ENCODE assay signal across 15 mouse cellular contexts in genomic region chr17:29156396-29156795, GRCm38 (mm10). TPM values are rescaled to one million over a fixed set of nuclear protein-coding genes. Genes with fewer than 3 reads are reported as not detected.
DNase-seq lines count a peak whose midpoint lies in the region; ATAC-seq and TF ChIP-seq lines count a peak whose summit lies in the region.
"Had no signal": no experiment of that assay in that cellular context is flagged by ENCODE, and none has a peak within 500 bp of the region (broad histone marks: within the 10 kb centered on the region; RNA-seq: fewer than 3 reads in every experiment).

No protein-coding gene starts in this region.

- H3K9ac ChIP-seq in forebrain, postnatal 0 days: no peak overlapping the region
- no peak overlapping the region for H3K9ac ChIP-seq in forebrain, embryonic 11.5 days (ENCODE audit: low read length)
- H3K9ac ChIP-seq in midbrain, embryonic 14.5 days (replicated peaks; ENCODE audit: low read length): no peak overlapping the region
- H3K9ac ChIP-seq: heart, embryonic 12.5 days had no signal

- H3K27me3 ChIP-seq in forebrain, postnatal 0 days (ENCODE audit: insufficient read depth, low read length): no peaks in the 10 kb centered on the region
- no peaks in the 10 kb centered on the region for H3K27me3 ChIP-seq in forebrain, embryonic 11.5 days (ENCODE audit: control insufficient read depth, insufficient read depth, low read length)
- no peaks in the 10 kb centered on the region for H3K27me3 ChIP-seq in testis, adult 2 months (ENCODE audit: control insufficient read depth, insufficient read depth, low read length)
- no peaks in the 10 kb centered on the region for H3K27me3 ChIP-seq in midbrain, embryonic 14.5 days (ENCODE audit: control insufficient read depth, insufficient read depth, low read length)
- H3K27me3 ChIP-seq: heart, embryonic 12.5 days had no signal

- H3K9me3 ChIP-seq in forebrain, postnatal 0 days (ENCODE audit: low read length): no peaks in the 10 kb centered on the region
- H3K9me3 ChIP-seq in forebrain, embryonic 11.5 days (ENCODE audit: control insufficient read depth, low read length): no peaks in the 10 kb centered on the region
- H3K9me3 ChIP-seq in midbrain, embryonic 14.5 days (ENCODE audit: control insufficient read depth, low read length): no peaks in the 10 kb centered on the region

- H3K4me3 ChIP-seq in forebrain, postnatal 0 days (ENCODE audit: low read depth, low read length): no peak overlapping the region
- no peak overlapping the region for H3K4me3 ChIP-seq in forebrain, embryonic 11.5 days (ENCODE audit: low read depth, low read length)
- H3K4me3 ChIP-seq in testis, adult 2 months (ENCODE audit: control insufficient read depth, low read depth, low read length): peak overlapping the region; percentile 79
- no peak overlapping the region for H3K4me3 ChIP-seq in midbrain, embryonic 14.5 days (replicated peaks; ENCODE audit: low read depth, low read length)
- H3K4me3 ChIP-seq: heart, embryonic 12.5 days had no signal

- no peak for DNase-seq in forebrain, postnatal 0 days
- DNase-seq in forebrain, embryonic 11.5 days (ENCODE audit: low spot score): no peak
- no peak for DNase-seq in testis, postnatal 10 days (ENCODE audit: low spot score)
- peak; percentile 33 for DNase-seq in midbrain, embryonic 14.5 days
- DNase-seq in lung, postnatal 10 days: no peak
- DNase-seq in cerebellum, adult 11 months: no peak
- no peak for DNase-seq in thymus, postnatal 25 days
- DNase-seq: cerebellum, postnatal 25 days; kidney, adult 11 months; lung, adult 2 months; thymus, adult 18-20 months had no signal

- no peak for TF ChIP-seq CTCF in forebrain, postnatal 0 days (IDR thresholded peaks at IDR 0.05; ENCODE audit: low read depth)
- no peak for TF ChIP-seq CTCF in testis, adult 2 months (IDR thresholded peaks at IDR 0.05; ENCODE audit: control insufficient read depth, insufficient read depth, insufficient replicate concordance, low read depth, low read length)

- H3K4me2 ChIP-seq in forebrain, postnatal 0 days (ENCODE audit: low read depth): no peak overlapping the region
- no peak overlapping the region for H3K4me2 ChIP-seq in forebrain, embryonic 11.5 days (ENCODE audit: low read depth, low read length, severe bottlenecking)
- H3K4me2 ChIP-seq in midbrain, embryonic 14.5 days (ENCODE audit: low read length): no peak overlapping the region
- H3K4me2 ChIP-seq: heart, embryonic 12.5 days had no signal

- peak; percentile 14; the same call in 1 of the 2 replicates for ATAC-seq in forebrain, postnatal 0 days
- no peak for ATAC-seq in forebrain, embryonic 11.5 days (replicated peaks; ENCODE audit: low FRiP score)
- no peak for ATAC-seq in midbrain, embryonic 14.5 days (ENCODE audit: low FRiP score, low TSS enrichment)

- H3K4me1 ChIP-seq in forebrain, postnatal 0 days (ENCODE audit: insufficient read depth): 0 out of 2 replicates have a peak, but pooled peaks cover 4% of the 10 kb centered on the region
- H3K4me1 ChIP-seq in forebrain, embryonic 11.5 days (replicated peaks; ENCODE audit: control insufficient read depth, insufficient read depth, low read length): peaks cover 2% of the 10 kb centered on the region; the same call in 1 of the 2 replicates
- peaks cover 17% of the 10 kb centered on the region for H3K4me1 ChIP-seq in testis, adult 2 months (ENCODE audit: control insufficient read depth, insufficient read depth, low read length)
- H3K4me1 ChIP-seq in midbrain, embryonic 14.5 days (ENCODE audit: control insufficient read depth, insufficient read depth, low read length): peaks cover 9% of the 10 kb centered on the region; the same call in 1 of the 2 replicates

- peak overlapping the region; percentile 23 for H3K27ac ChIP-seq in forebrain, postnatal 0 days (ENCODE audit: low read depth, low read length)
- H3K27ac ChIP-seq in forebrain, embryonic 11.5 days (ENCODE audit: low read depth, low read length): no peak overlapping the region
- no peak overlapping the region for H3K27ac ChIP-seq in testis, adult 2 months (ENCODE audit: control insufficient read depth, insufficient read depth, low read depth, low read length)
- H3K27ac ChIP-seq in midbrain, embryonic 14.5 days (replicated peaks; ENCODE audit: low read depth, low read length): no peak overlapping the region

- H3K36me3 ChIP-seq in forebrain, postnatal 0 days (ENCODE audit: insufficient read depth): no peaks in the 10 kb centered on the region
- H3K36me3 ChIP-seq in forebrain, embryonic 11.5 days (ENCODE audit: control insufficient read depth, insufficient read depth, low read length): no peaks in the 10 kb centered on the region
- H3K36me3 ChIP-seq in testis, adult 2 months (ENCODE audit: control insufficient read depth, insufficient read depth, low read length): no peaks in the 10 kb centered on the region
- H3K36me3 ChIP-seq in midbrain, embryonic 14.5 days (ENCODE audit: control insufficient read depth, insufficient read depth, low read length): no peaks in the 10 kb centered on the region

- whole genome bisulfite sequencing in forebrain, postnatal 0 days: 75% methylated on average over 16 of the region's 16 CpGs
- WGBS in forebrain, embryonic 11.5 days: 86% methylated on average over 16 of the region's 16 CpGs
- WGBS in midbrain, embryonic 14.5 days: 55% methylated on average over 16 of the region's 16 CpGs

- TF ChIP-seq POLR2A in testis, adult 2 months (IDR thresholded peaks at IDR 0.05; ENCODE audit: control insufficient read depth, low read depth, low read length): peak; percentile 67; the same call in 1 of the 2 replicates

RNA-seq across cellular contexts. Expression of gene Rab44, which starts 42.5 kb away (rescaled TPM):
- total RNA-seq in forebrain, postnatal 0 days (2014; rRNA removed): not detected in 2 replicates
- 0.13 TPM in 1 of 2 replicates, not detected in the other for polyA plus RNA-seq in forebrain, postnatal 0 days (2015; fragmentation: Nextera tagmentation; extraction: Ambion mirVana)
- 0.08 TPM in 1 of 2 replicates, not detected in the other for polyA plus RNA-seq in forebrain, embryonic 11.5 days (2014; fragmentation: Nextera tagmentation; extraction: Ambion mirVana)
- polyA plus RNA-seq in testis, adult 2 months (2012; rRNA removed): 2.4 TPM in 1 of 2 replicates, not detected in the other
- polyA plus RNA-seq in midbrain, embryonic 14.5 days (2014; fragmentation: Nextera tagmentation; extraction: Ambion mirVana): 0.20 TPM in 1 of 2 replicates, not detected in the other
- total RNA-seq: layer of hippocampus, adult 18-20 months had no signal
- polyA plus RNA-seq: limb, embryonic 11.5 days had no signal
